Mouse (Mus musculus): ENCODE data around the gene Ces4a.

- TF ChIP-seq CTCF (IDR thresholded peaks at IDR 0.05; ENCODE audit: extremely low read depth, insufficient read depth, low read length) (no peak), POLR2A (IDR thresholded peaks at IDR 0.05; ENCODE audit: extremely low read depth, insufficient read depth, low read length) (peak; percentile 38; the same call in 1 of the 2 replicates)
Measured at GRCm38 (mm10) chr8:105170381-105171115, 38.9 kb downstream of the Ces4a start, which contains the start of gene Cbfb.
